Mouse (Mus musculus): ENCODE data around the gene Tent4a. TPM values are rescaled to one million over a fixed set of nuclear protein-coding genes. Genes with fewer than 3 reads are reported as not detected.

Tent4a gene
- polyA plus RNA-seq, 1 experiment: 9.4 TPM

- WGBS: 44% methylated on average over 17 of the region's 17 CpGs
Observed at GRCm38 (mm10) chr13:69460635-69461465, 73.6 kb downstream of the Tent4a start.

GRCm38 (mm10) chr13:69459657-69460458, 74.6 kb downstream of the Tent4a start:
- Histone ChIP-seq H3K27me3 (ENCODE audit: control insufficient read depth, insufficient read depth, low read length) (no peaks in the 10 kb centered on the region), H3K4me1 (ENCODE audit: control insufficient read depth, insufficient read depth, insufficient read length, low read length) (no peaks in the 10 kb centered on the region), H3K4me3 (ENCODE audit: low read depth, low read length) (no peak overlapping the region), H3K36me3 (ENCODE audit: control insufficient read depth, insufficient read depth, low read length) (no peaks in the 10 kb centered on the region), H3K27ac (ENCODE audit: insufficient read depth, low read depth, low read length) (no peak overlapping the region)
- WGBS: 13% methylated on average over 8 of the region's 8 CpGs
- TF ChIP-seq CTCF (IDR thresholded peaks at IDR 0.05; ENCODE audit: extremely low read depth, insufficient read length, insufficient replicate concordance, low read depth, low read length): peak; percentile 68; the same call in 1 of the 2 replicates
- TF ChIP-seq POLR2A (IDR thresholded peaks at IDR 0.05; ENCODE audit: low read depth, low read length): no peak

More at GRCm38 (mm10) chr13:69460635-69461465, 73.6 kb downstream of the Tent4a start:
- Histone ChIP-seq H3K27me3 (ENCODE audit: control insufficient read depth, insufficient read depth, low read length) (no peaks in the 10 kb centered on the region), H3K27ac (ENCODE audit: insufficient read depth, low read depth, low read length) (no peak overlapping the region), H3K4me1 (ENCODE audit: control insufficient read depth, insufficient read depth, insufficient read length, low read length) (no peaks in the 10 kb centered on the region), H3K4me3 (ENCODE audit: low read depth, low read length) (no peak overlapping the region), H3K36me3 (ENCODE audit: control insufficient read depth, insufficient read depth, low read length) (no peaks in the 10 kb centered on the region)
- TF ChIP-seq CTCF (IDR thresholded peaks at IDR 0.05; ENCODE audit: extremely low read depth, insufficient read length, insufficient replicate concordance, low read depth, low read length) (peak; percentile 55; the same call in 1 of the 2 replicates), POLR2A (IDR thresholded peaks at IDR 0.05; ENCODE audit: low read depth, low read length) (no peak)

GRCm38 (mm10) chr13:69458891-69459290, 75.5 kb downstream of the Tent4a start:
- H3K36me3 ChIP-seq (ENCODE audit: control insufficient read depth, insufficient read depth, low read length): no peaks in the 10 kb centered on the region
- no peak overlapping the region for H3K4me3 ChIP-seq (ENCODE audit: low read depth, low read length)
- no peak overlapping the region for H3K27ac ChIP-seq (ENCODE audit: insufficient read depth, low read depth, low read length)
- 86% methylated on average over 2 of the region's 2 CpGs for WGBS
- no peaks in the 10 kb centered on the region for H3K27me3 ChIP-seq (ENCODE audit: control insufficient read depth, insufficient read depth, low read length)
- no peak for TF ChIP-seq POLR2A (IDR thresholded peaks at IDR 0.05; ENCODE audit: low read depth, low read length)
- TF ChIP-seq CTCF (IDR thresholded peaks at IDR 0.05; ENCODE audit: extremely low read depth, insufficient read length, insufficient replicate concordance, low read depth, low read length): no peak
- H3K4me1 ChIP-seq (ENCODE audit: control insufficient read depth, insufficient read depth, insufficient read length, low read length): no peaks in the 10 kb centered on the region

GRCm38 (mm10) chr13:69458461-69458860, 76.0 kb downstream of the Tent4a start:
- Histone ChIP-seq H3K27ac (ENCODE audit: insufficient read depth, low read depth, low read length) (no peak overlapping the region), H3K4me1 (ENCODE audit: control insufficient read depth, insufficient read depth, insufficient read length, low read length) (no peaks in the 10 kb centered on the region), H3K4me3 (ENCODE audit: low read depth, low read length) (no peak overlapping the region), H3K27me3 (ENCODE audit: control insufficient read depth, insufficient read depth, low read length) (no peaks in the 10 kb centered on the region), H3K36me3 (ENCODE audit: control insufficient read depth, insufficient read depth, low read length) (no peaks in the 10 kb centered on the region)
- WGBS: 89% methylated on average over 6 of the region's 6 CpGs
- TF ChIP-seq POLR2A (IDR thresholded peaks at IDR 0.05; ENCODE audit: low read depth, low read length): no peak
- TF ChIP-seq CTCF (IDR thresholded peaks at IDR 0.05; ENCODE audit: extremely low read depth, insufficient read length, insufficient replicate concordance, low read depth, low read length): no peak

DNA sequence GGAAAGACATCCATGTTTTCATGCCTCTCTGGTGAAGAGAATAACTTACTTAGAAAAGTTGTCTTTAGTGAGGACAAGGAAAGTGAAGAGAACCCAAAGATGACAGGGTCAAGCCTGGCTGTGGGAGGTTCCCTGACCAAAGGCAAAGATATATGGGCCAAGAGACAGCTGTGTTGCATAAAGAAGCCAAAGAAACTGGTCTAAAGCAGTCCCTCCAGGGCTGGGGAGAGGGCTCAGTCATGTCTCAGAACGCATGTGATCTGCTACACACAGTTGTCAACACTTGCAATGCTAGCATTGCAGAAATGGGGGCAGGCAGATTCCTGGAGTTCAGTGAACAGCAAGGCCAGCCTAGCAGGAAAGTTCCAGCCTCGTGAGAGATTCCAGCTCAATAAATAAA, 77.3 kb downstream of the Tent4a start:
- no peaks in the 10 kb centered on the region for H3K27me3 ChIP-seq (ENCODE audit: control insufficient read depth, insufficient read depth, low read length)
- no peaks in the 10 kb centered on the region for H3K4me1 ChIP-seq (ENCODE audit: control insufficient read depth, insufficient read depth, insufficient read length, low read length)
- H3K27ac ChIP-seq (ENCODE audit: insufficient read depth, low read depth, low read length): no peak overlapping the region
- no peak overlapping the region for H3K4me3 ChIP-seq (ENCODE audit: low read depth, low read length)
- TF ChIP-seq CTCF (IDR thresholded peaks at IDR 0.05; ENCODE audit: extremely low read depth, insufficient read length, insufficient replicate concordance, low read depth, low read length) (no peak), POLR2A (IDR thresholded peaks at IDR 0.05; ENCODE audit: low read depth, low read length) (no peak)
- 53% methylated on average over 2 of the region's 2 CpGs for WGBS
- no peaks in the 10 kb centered on the region for H3K36me3 ChIP-seq (ENCODE audit: control insufficient read depth, insufficient read depth, low read length)

DNA sequence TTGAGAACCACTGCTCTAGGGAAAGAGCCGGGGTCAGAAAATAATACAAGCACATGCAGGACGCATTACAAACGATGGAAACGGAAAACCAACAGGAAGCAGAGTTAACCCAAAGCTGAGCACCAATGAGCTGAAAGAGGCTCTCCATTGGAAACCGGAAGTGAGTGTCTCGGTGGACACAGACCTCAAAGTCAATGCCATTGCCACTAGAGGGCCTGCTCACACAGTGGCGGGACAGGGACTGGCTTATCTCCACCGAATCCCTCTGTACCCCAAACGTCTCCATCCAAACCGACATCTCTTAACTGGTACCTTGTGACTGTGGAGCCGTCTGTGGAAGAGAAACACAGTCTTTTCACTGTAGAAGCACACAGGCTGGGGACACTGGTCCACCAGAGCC, 77.8 kb downstream of the Tent4a start:
- Histone ChIP-seq H3K36me3 (ENCODE audit: control insufficient read depth, insufficient read depth, low read length) (no peaks in the 10 kb centered on the region), H3K27me3 (ENCODE audit: control insufficient read depth, insufficient read depth, low read length) (no peaks in the 10 kb centered on the region), H3K27ac (ENCODE audit: insufficient read depth, low read depth, low read length) (no peak overlapping the region), H3K4me1 (ENCODE audit: control insufficient read depth, insufficient read depth, insufficient read length, low read length) (no peaks in the 10 kb centered on the region), H3K4me3 (ENCODE audit: low read depth, low read length) (no peak overlapping the region)
- TF ChIP-seq POLR2A (IDR thresholded peaks at IDR 0.05; ENCODE audit: low read depth, low read length) (no peak), CTCF (IDR thresholded peaks at IDR 0.05; ENCODE audit: extremely low read depth, insufficient read length, insufficient replicate concordance, low read depth, low read length) (no peak)
- 70% methylated on average over 11 of the region's 11 CpGs for WGBS
